Mouse (Mus musculus): Measurements from ENCODE around the gene Apc2.

DNA sequence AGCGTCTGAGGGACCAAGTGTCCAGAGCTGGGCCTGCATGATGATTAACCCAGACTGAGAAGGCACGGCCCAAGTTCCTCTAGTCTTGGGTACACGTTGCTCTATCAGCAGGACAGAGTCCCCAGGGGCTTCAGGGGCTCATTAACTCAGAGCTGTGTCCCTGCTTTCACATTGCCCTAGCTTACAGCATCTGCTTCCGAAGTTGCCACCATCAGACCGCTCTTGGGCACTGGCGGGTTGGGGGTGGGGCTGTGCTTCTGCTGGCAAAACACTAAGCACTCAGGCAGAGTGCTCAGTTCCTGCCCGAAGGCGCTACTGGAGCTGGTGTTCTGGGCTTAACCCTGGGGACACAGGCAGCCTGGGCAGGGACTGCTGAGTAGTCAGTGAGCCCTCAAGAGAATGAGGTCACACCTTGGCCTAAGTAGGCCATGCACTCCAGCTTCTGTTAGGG, 13.8 kb upstream of the Apc2 start:
- no peak for TF ChIP-seq POLR2A (IDR thresholded peaks at IDR 0.05; ENCODE audit: extremely low read depth, insufficient read depth, low read length)
- TF ChIP-seq CTCF (IDR thresholded peaks at IDR 0.05; ENCODE audit: extremely low read depth, insufficient read depth, low read length), result no peak

All from cortical plate, adult 2 months (tissue).